Mouse (Mus musculus) small intestine, adult 2 months (tissue): ENCODE measurements around the gene Sulf2.

Source experiments
- CTCF ChIP-seq: fragments of 200-500 bp; IDR thresholded peaks from 2 replicates; pipeline ENCODE4 v1.5.1; 2012; ENCODE audit warnings: low read depth, mild to moderate bottlenecking, control low read depth, inconsistent platforms, low read length, moderate library complexity, mixed read lengths; ENCODE audit not compliant: insufficient replicate concordance, insufficient read length; ENCODE audit errors: extremely low read depth
- POLR2A ChIP-seq: fragments of 200-500 bp; IDR thresholded peaks from 2 replicates; pipeline ENCODE4 v1.6.1; 2012; ENCODE audit warnings: low read depth, mild to moderate bottlenecking, control low read depth, inconsistent platforms, low read length, moderate library complexity

- TF ChIP-seq CTCF (no peak), POLR2A (no peak)
Measured at GRCm38 (mm10) chr2:166024621-166025020, 130.8 kb downstream of the Sulf2 start.
